Mouse (Mus musculus) liver, embryonic 14.5 days (tissue): ENCODE measurements at regions not wholly inside any gene's neighbourhood (a gene's known extent, or its start where the extent isn't known, plus 50 kb on each side); places are given as distances from the start of the nearest gene placed in this dataset.

Source experiments
- CTCF ChIP-seq: IDR thresholded peaks from 2 replicates; pipeline ENCODE4 v1.5.1; 2016; ENCODE audit warnings: antibody characterized with exemption, low read depth, control low read depth
- EP300 ChIP-seq: IDR thresholded peaks from 2 replicates; pipeline ENCODE4 v1.6.1; 2016; ENCODE audit warnings: antibody characterized with exemption, low read depth

- TF ChIP-seq EP300 (no peak), CTCF (no peak)
These were observed 496.4 kb upstream of the Syt1 start for GRCm38 (mm10) chr10:109507228-109507627.
